Mouse (Mus musculus): Measurements from ENCODE around the gene Rin3. TPM values are rescaled to one million over a fixed set of nuclear protein-coding genes. Genes with fewer than 3 reads are reported as not detected.

Rin3 gene
- polyA plus RNA-seq, 1 experiment, result 25.4 TPM

GRCm38 (mm10) chr12:102289568-102289967 is 6.7 kb downstream of the Rin3 start:
- Histone ChIP-seq H3K27me3 (ENCODE audit: control insufficient read depth, insufficient read depth, low read length) (no peaks in the 10 kb centered on the region), H3K4me1 (replicated peaks; ENCODE audit: control insufficient read depth, insufficient read depth, low read length) (peaks cover 54% of the 10 kb centered on the region), H3K27ac (ENCODE audit: control insufficient read depth, insufficient read depth, low read length) (no peak overlapping the region), H3K4me3 (ENCODE audit: control insufficient read depth, insufficient read depth, low read length) (no peak overlapping the region), H3K36me3 (ENCODE audit: control insufficient read depth, insufficient read depth, low read length) (no peaks in the 10 kb centered on the region)
- WGBS, result 100% methylated on average over 1 of the region's 1 CpGs
- TF ChIP-seq POLR2A (IDR thresholded peaks at IDR 0.05; ENCODE audit: control insufficient read depth, extremely low read depth, insufficient read depth, low read length, poor library complexity) (no peak), CTCF (IDR thresholded peaks at IDR 0.05; ENCODE audit: borderline replicate concordance, control insufficient read depth, extremely low read depth, insufficient read depth, low read length, poor library complexity) (no peak)
- DNase-seq, result no peak

- no peaks in the 10 kb centered on the region for H3K36me3 ChIP-seq (ENCODE audit: control insufficient read depth, insufficient read depth, low read length)
- no peaks in the 10 kb centered on the region for H3K27me3 ChIP-seq (ENCODE audit: control insufficient read depth, insufficient read depth, low read length)
- 88% methylated on average over 2 of the region's 2 CpGs for WGBS
- peaks cover 56% of the 10 kb centered on the region for H3K4me1 ChIP-seq (replicated peaks; ENCODE audit: control insufficient read depth, insufficient read depth, low read length)
- no peak for DNase-seq
- no peak overlapping the region for H3K27ac ChIP-seq (ENCODE audit: control insufficient read depth, insufficient read depth, low read length)
- TF ChIP-seq POLR2A (IDR thresholded peaks at IDR 0.05; ENCODE audit: control insufficient read depth, extremely low read depth, insufficient read depth, low read length, poor library complexity) (no peak), CTCF (IDR thresholded peaks at IDR 0.05; ENCODE audit: borderline replicate concordance, control insufficient read depth, extremely low read depth, insufficient read depth, low read length, poor library complexity) (no peak)
- no peak overlapping the region for H3K4me3 ChIP-seq (ENCODE audit: control insufficient read depth, insufficient read depth, low read length)
These were observed 7.8 kb downstream of the Rin3 start for GRCm38 (mm10) chr12:102290662-102291061.

- peak; percentile 68 for DNase-seq
- TF ChIP-seq CTCF (IDR thresholded peaks at IDR 0.05; ENCODE audit: borderline replicate concordance, control insufficient read depth, extremely low read depth, insufficient read depth, low read length, poor library complexity) (no peak), POLR2A (IDR thresholded peaks at IDR 0.05; ENCODE audit: control insufficient read depth, extremely low read depth, insufficient read depth, low read length, poor library complexity) (0 out of 2 replicates have a peak, but pooled peaks have one; percentile 20)
- peak overlapping the region; percentile 89 for H3K27ac ChIP-seq (ENCODE audit: control insufficient read depth, insufficient read depth, low read length)
These were observed 8.8 kb downstream of the Rin3 start for GRCm38 (mm10) chr12:102291686-102292085.

GRCm38 (mm10) chr12:102292501-102293215 is 9.8 kb downstream of the Rin3 start:
- 59% methylated on average over 7 of the region's 7 CpGs for WGBS
- H3K4me3 ChIP-seq (ENCODE audit: control insufficient read depth, insufficient read depth, low read length), result no peak overlapping the region
- TF ChIP-seq POLR2A (IDR thresholded peaks at IDR 0.05; ENCODE audit: control insufficient read depth, extremely low read depth, insufficient read depth, low read length, poor library complexity) (no peak), CTCF (IDR thresholded peaks at IDR 0.05; ENCODE audit: borderline replicate concordance, control insufficient read depth, extremely low read depth, insufficient read depth, low read length, poor library complexity) (no peak)
- H3K36me3 ChIP-seq (ENCODE audit: control insufficient read depth, insufficient read depth, low read length), result no peaks in the 10 kb centered on the region
- no peaks in the 10 kb centered on the region for H3K27me3 ChIP-seq (ENCODE audit: control insufficient read depth, insufficient read depth, low read length)
- H3K27ac ChIP-seq (ENCODE audit: control insufficient read depth, insufficient read depth, low read length), result peak overlapping the region; percentile 89
- peak; percentile 41 for DNase-seq
- H3K4me1 ChIP-seq (replicated peaks; ENCODE audit: control insufficient read depth, insufficient read depth, low read length), result peaks cover 55% of the 10 kb centered on the region

More at GRCm38 (mm10) chr12:102291686-102292085, 8.8 kb downstream of the Rin3 start:
- Histone ChIP-seq H3K4me1 (replicated peaks; ENCODE audit: control insufficient read depth, insufficient read depth, low read length) (peaks cover 58% of the 10 kb centered on the region), H3K36me3 (ENCODE audit: control insufficient read depth, insufficient read depth, low read length) (no peaks in the 10 kb centered on the region), H3K27me3 (ENCODE audit: control insufficient read depth, insufficient read depth, low read length) (no peaks in the 10 kb centered on the region), H3K4me3 (ENCODE audit: control insufficient read depth, insufficient read depth, low read length) (no peak overlapping the region)
- 20% methylated on average over 6 of the region's 6 CpGs for WGBS

GRCm38 (mm10) chr12:102294634-102295033 is 11.8 kb downstream of the Rin3 start:
- H3K4me1 ChIP-seq (replicated peaks; ENCODE audit: control insufficient read depth, insufficient read depth, low read length), result peaks cover 54% of the 10 kb centered on the region
- WGBS, result 74% methylated on average over 5 of the region's 5 CpGs
- no peak overlapping the region for H3K4me3 ChIP-seq (ENCODE audit: control insufficient read depth, insufficient read depth, low read length)
- DNase-seq, result no peak
- TF ChIP-seq POLR2A (IDR thresholded peaks at IDR 0.05; ENCODE audit: control insufficient read depth, extremely low read depth, insufficient read depth, low read length, poor library complexity) (no peak), CTCF (IDR thresholded peaks at IDR 0.05; ENCODE audit: borderline replicate concordance, control insufficient read depth, extremely low read depth, insufficient read depth, low read length, poor library complexity) (no peak)
- H3K27ac ChIP-seq (ENCODE audit: control insufficient read depth, insufficient read depth, low read length), result peak overlapping the region; percentile 10; the same call in 1 of the 2 replicates
- no peaks in the 10 kb centered on the region for H3K27me3 ChIP-seq (ENCODE audit: control insufficient read depth, insufficient read depth, low read length)
- no peaks in the 10 kb centered on the region for H3K36me3 ChIP-seq (ENCODE audit: control insufficient read depth, insufficient read depth, low read length)

GRCm38 (mm10) chr12:102295230-102295629 is 12.4 kb downstream of the Rin3 start:
- Histone ChIP-seq H3K4me1 (replicated peaks; ENCODE audit: control insufficient read depth, insufficient read depth, low read length) (peaks cover 52% of the 10 kb centered on the region), H3K4me3 (ENCODE audit: control insufficient read depth, insufficient read depth, low read length) (peak overlapping the region; percentile 13; the same call in 1 of the 2 replicates), H3K27me3 (ENCODE audit: control insufficient read depth, insufficient read depth, low read length) (no peaks in the 10 kb centered on the region), H3K36me3 (ENCODE audit: control insufficient read depth, insufficient read depth, low read length) (no peaks in the 10 kb centered on the region), H3K27ac (ENCODE audit: control insufficient read depth, insufficient read depth, low read length) (peak overlapping the region; percentile 73)
- WGBS, result 2% methylated on average over 7 of the region's 7 CpGs
- peak; percentile 49 for DNase-seq
- TF ChIP-seq CTCF (IDR thresholded peaks at IDR 0.05; ENCODE audit: borderline replicate concordance, control insufficient read depth, extremely low read depth, insufficient read depth, low read length, poor library complexity) (no peak), POLR2A (IDR thresholded peaks at IDR 0.05; ENCODE audit: control insufficient read depth, extremely low read depth, insufficient read depth, low read length, poor library complexity) (no peak)
